Mouse (Mus musculus) fibroblast of lung, adult 2 months (primary cell): Measurements from ENCODE around the gene Nr1i2.
"Not testable (repeated sequence)": the region's sequence is repeated elsewhere in the genome, so short reads cannot be mapped to it uniquely, and the experiment has no call there.

Source experiments
- DNase-seq: peaks from one replicate; pipeline ENCODE4 v3.0.0-alpha.2; 2011; ENCODE audit warnings: low read depth

Nr1i2 gene

DNA sequence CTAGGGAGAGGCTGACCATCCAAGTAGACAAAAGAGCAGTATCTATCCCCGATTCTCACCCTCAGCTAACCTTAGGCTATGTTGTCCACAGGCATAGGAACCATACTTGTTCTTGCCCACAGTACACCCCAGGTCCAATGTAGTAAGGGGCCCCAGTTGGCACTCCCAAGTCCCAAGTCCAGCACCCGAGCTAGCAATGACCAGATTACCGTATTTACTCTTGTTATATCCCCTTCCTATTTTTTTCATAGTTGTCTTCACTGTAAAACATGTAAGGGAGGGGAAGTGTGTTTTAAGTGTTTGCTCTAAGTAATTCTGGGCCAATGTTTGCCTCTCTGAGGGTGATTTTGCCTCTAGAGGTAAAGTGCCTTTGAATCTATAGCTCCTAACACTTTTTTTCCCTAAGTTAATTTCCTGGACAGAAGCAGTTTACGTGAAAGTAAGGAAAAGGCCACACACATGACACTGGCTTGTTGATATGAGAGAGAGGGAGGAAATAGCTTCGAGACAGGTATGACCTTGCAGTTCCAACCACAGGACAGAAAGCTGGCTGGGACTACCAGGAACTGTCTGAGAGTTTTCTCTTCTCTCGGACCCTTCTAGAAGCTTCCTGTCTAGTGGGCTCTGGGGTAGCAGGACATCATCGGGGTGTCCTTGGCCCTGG, at the start of gene Nr1i2:
Nr1i2 (minus strand) TSS at position 140 of the 664 bp plus-strand sequence.
- no peak for DNase-seq

DNA sequence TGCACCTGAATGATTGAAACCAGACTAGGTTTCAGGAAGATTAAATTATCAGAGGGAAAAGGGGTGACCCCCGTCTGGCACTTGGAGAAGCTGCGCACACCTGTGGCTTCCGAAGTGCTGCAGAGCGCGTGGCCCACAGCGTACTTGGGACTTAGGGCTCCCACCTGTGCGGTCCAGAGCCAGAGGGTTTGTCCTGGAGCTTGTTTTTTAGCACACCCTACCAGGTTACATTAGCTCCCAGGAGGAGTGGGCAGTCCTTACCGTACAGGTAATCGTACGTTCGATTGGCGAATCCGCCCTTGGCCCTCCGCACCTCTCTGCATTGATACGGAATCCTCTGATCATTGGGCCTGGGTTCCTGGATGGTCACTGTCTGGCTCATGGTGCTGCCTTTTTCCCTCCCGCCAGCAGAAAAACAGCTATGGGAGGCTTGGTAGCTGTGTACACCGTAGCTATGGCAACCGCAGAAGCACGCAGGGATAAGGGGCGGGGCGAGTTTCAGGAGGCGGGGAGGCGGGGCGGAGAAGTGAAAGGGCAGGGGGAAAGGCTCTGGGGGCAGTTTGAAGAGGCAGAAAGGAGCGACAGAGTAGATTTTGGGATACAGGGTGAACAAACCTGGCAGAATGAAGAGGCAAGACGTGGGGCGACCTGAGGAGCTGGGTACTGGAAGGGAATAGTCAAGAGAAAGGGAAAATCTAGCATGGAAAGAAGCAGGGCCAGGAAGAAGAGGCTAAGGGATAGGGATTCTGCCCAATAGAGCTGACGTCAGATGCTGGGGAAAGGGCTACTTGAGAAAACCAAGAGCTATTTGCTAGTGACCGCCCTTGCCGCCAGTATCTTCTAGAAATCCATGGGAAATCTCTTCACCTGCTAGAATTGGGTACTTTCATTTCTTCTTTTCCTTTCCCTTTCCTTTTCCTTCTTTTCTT, 47.0 kb upstream of the Nr1i2 start, which contains the start of gene Maats1:
Maats1 (minus strand) TSS at position 748 of the 929 bp plus-strand sequence.
- peak; percentile 27 for DNase-seq

GRCm38 (mm10) chr16:38338077-38338476, 43.5 kb upstream of the Nr1i2 start:
- DNase-seq, result not testable (repeated sequence)

GRCm38 (mm10) chr16:38334431-38334830, 39.8 kb upstream of the Nr1i2 start:
- no peak for DNase-seq

GRCm38 (mm10) chr16:38329340-38329739, 34.7 kb upstream of the Nr1i2 start:
- no peak for DNase-seq

- no peak for DNase-seq
Measured at GRCm38 (mm10) chr16:38326778-38327397, 32.3 kb upstream of the Nr1i2 start.

DNA sequence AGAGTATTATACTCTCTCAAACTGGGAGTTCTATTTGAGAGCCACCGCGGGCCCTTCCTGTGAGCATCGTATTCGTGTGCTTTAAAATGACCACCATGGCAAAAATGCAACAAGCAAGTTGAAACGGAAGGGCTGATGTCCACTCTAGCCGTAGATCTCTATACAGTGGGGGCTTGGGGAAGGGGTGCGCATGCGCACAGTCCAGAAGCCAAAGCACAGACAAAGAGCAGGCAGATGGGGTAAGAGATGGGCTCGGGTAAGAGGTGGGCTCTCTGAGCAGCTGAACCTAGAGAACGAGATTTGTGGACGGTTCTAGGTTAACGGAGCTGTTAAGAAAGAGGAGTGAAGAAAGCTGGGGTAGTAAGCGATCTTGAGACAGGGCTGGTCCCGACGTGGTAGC, 29.7 kb upstream of the Nr1i2 start:
- DNase-seq, result no peak

DNA sequence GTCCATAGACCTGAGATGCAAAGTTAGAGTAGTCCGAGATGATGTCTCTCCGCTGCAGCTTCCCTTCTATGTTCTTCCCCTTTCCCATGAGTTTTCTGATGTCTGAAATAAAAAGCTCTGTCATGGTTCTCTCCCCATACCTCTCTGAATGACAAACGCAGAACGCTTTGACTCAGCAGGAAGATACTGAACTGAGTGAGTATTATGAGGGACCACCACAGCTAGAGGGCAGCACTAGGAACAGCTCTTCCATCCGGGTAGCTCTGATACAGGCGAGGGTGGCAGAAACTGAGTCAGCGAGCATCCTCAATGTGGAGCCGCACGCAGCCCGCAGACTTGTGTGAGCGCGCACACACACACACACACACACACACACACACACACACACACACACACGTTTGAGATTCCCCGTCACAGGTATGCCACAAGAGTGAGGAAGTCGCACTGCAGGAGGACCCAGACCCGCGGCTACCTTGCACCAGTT, 26.9 kb upstream of the Nr1i2 start:
- peak; percentile 24 for DNase-seq

GRCm38 (mm10) chr16:38319087-38319486, 24.5 kb upstream of the Nr1i2 start:
- DNase-seq, result no peak

- DNase-seq, result no peak
Measured at GRCm38 (mm10) chr16:38318492-38318891, 23.9 kb upstream of the Nr1i2 start.

GRCm38 (mm10) chr16:38308195-38308594, 13.6 kb upstream of the Nr1i2 start:
- no peak for DNase-seq

DNA sequence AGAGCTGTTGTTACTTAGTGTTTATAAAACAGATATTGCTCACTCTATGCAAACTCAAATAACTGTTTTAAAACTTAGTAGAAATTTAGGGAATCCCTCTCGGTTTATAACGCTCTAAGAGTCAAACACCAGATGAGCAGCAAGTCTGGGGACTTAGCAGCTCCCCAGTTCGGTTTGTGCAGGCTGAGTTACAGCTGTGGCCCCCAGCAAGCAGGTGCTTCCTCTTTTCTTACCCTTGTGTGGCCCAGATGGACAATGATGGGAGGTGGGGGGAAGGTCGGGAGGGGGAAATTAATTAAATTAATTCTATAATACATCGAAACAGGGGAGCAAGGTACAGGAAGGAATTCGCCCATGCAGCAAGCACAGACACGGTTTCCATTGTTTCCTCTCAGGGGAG, 13.0 kb upstream of the Nr1i2 start:
- DNase-seq, result no peak

DNA sequence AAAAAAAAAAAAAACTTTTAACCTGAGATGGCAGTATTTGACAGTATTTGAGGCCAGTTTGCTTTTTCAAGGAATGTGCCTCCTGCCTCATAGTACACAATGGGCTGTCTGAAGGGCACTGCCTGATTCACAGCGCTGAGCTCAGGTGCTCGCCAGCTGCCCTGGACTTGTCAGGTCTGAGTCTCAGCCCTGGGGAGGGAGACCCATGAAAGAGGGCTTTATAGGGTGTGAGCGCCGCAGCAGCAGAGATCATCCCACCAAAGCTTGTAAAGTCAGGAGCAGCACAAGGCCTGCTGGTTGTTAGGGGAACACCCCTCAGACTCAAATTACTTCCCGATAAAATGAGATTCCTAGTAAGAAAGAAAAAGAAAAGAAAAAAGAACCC, 12.6 kb upstream of the Nr1i2 start:
- DNase-seq, result no peak

DNA sequence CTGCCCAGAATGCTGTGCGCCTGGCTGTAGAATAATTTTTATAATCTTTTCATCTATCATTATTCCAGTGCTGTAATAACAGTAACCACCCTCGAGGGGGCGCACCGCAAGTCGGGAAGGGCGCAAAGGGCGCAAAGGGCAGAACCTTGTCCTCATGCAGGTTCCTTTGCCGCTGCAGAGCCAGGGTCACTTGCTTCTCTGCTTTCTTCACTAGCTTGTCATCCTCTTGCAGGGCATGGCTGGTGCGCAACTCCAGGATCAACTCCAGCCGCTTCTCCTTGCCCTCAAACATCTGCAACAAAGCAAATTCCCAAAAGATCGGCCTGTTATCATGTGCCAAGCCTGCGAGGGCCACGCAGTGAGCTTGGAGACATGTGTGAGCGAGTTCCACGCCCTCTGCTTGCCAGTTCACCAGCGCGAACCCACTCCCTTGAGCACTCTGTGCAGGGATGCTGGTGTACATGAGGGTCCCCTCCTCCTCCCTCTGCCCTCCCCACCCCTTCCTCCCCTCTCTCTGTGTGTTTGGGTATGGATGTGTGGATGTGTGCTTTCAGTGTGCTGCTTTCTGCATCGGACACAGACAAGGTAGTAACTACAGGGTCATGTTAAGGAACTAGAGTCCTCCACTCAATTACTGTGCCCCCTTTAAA, 12.1 kb upstream of the Nr1i2 start:
- no peak for DNase-seq

- DNase-seq, result no peak
Measured at GRCm38 (mm10) chr16:38304460-38305194, 10.0 kb upstream of the Nr1i2 start.

DNA sequence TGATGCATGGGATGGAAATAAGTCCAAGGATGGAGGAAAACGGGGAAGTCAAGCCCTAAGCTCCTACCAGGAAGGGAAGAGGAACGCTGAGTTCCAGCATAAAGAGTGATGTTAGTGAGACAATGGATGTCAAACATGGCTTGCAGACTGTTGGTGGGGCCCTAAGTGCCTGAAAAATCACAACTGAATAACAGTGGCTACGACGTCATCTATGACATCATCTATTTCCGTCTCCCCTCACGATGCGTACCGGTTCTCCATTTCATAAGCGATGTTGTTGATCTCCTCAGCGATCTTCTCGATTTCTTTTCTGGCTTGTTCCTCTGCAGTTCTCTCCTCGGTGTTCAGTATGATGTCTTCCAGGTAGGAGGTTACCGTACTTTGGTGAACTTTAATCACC, 7.7 kb upstream of the Nr1i2 start:
- no peak for DNase-seq

- DNase-seq, result no peak
Measured at GRCm38 (mm10) chr16:38298410-38298809, 3.8 kb upstream of the Nr1i2 start.

GRCm38 (mm10) chr16:38295349-38295930, 816 bp upstream of the Nr1i2 start:
- peak; percentile 36 for DNase-seq

GRCm38 (mm10) chr16:38290151-38290550, 4.5 kb downstream of the Nr1i2 start:
- no peak for DNase-seq

DNA sequence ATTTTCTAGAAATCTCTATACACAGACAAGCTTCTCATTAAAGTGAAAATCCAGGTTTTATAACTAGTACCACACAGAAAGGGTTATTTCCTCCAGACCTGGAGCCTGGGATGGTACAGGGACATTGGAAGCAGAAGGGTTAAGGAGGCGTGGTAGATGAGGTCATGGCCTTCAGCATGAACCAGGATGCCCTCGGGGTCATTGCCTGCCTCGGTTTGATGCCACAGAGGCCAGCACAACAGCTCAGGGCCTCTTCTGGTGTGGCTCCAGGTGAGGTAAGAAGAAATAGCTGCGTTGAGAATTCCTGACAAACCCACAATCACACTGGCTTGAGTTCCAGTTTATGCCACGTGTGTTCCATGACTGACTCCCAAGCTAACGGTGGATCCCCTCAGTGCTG, 5.8 kb downstream of the Nr1i2 start:
- no peak for DNase-seq

GRCm38 (mm10) chr16:38287762-38288161, 6.9 kb downstream of the Nr1i2 start:
- DNase-seq, result no peak
